Mouse (Mus musculus): Measurements from ENCODE around the gene Rap1gap. TPM values are rescaled to one million over a fixed set of nuclear protein-coding genes. Genes with fewer than 3 reads are reported as not detected.

Rap1gap gene
- polyA plus RNA-seq, 1 experiment from 2014 or later, result 10.0 TPM

GRCm38 (mm10) chr4:137762886-137763285, 98.4 kb downstream of the Rap1gap start:
- no peaks in the 10 kb centered on the region for H3K27me3 ChIP-seq (ENCODE audit: control insufficient read depth, insufficient read depth, low read length)
- no peaks in the 10 kb centered on the region for H3K9me3 ChIP-seq (ENCODE audit: control insufficient read depth, low read length)
- ATAC-seq (ENCODE audit: insufficient read depth, low FRiP score, low TSS enrichment), result no peak
- no peak overlapping the region for H3K9ac ChIP-seq (ENCODE audit: low read length)
- no peak for DNase-seq (ENCODE audit: low spot score)
- no peaks in the 10 kb centered on the region for H3K36me3 ChIP-seq (ENCODE audit: control insufficient read depth, insufficient read depth, low read length)
- no peak overlapping the region for H3K4me3 ChIP-seq (ENCODE audit: low read depth, low read length)
- 80% methylated on average over 9 of the region's 9 CpGs for WGBS
- peaks cover 13% of the 10 kb centered on the region for H3K4me1 ChIP-seq (ENCODE audit: control insufficient read depth, insufficient read depth, low read length)
- no peak overlapping the region for H3K27ac ChIP-seq (ENCODE audit: low read depth, low read length)
- H3K4me2 ChIP-seq (ENCODE audit: low read depth), result no peak overlapping the region

GRCm38 (mm10) chr4:137763920-137764495, 99.5 kb downstream of the Rap1gap start:
- no peak for ATAC-seq (ENCODE audit: insufficient read depth, low FRiP score, low TSS enrichment)
- 73% methylated on average over 8 of the region's 8 CpGs for WGBS
- no peak for DNase-seq (ENCODE audit: low spot score)
- no peaks in the 10 kb centered on the region for H3K36me3 ChIP-seq (ENCODE audit: control insufficient read depth, insufficient read depth, low read length)
- H3K4me1 ChIP-seq (ENCODE audit: control insufficient read depth, insufficient read depth, low read length), result peaks cover 13% of the 10 kb centered on the region
- H3K27ac ChIP-seq (ENCODE audit: low read depth, low read length), result no peak overlapping the region
- no peaks in the 10 kb centered on the region for H3K9me3 ChIP-seq (ENCODE audit: control insufficient read depth, low read length)
- no peak overlapping the region for H3K4me2 ChIP-seq (ENCODE audit: low read depth)
- no peak overlapping the region for H3K4me3 ChIP-seq (ENCODE audit: low read depth, low read length)
- no peaks in the 10 kb centered on the region for H3K27me3 ChIP-seq (ENCODE audit: control insufficient read depth, insufficient read depth, low read length)
- no peak overlapping the region for H3K9ac ChIP-seq (ENCODE audit: low read length)

GRCm38 (mm10) chr4:137764621-137765020, 100.1 kb downstream of the Rap1gap start:
- Histone ChIP-seq H3K27me3 (ENCODE audit: control insufficient read depth, insufficient read depth, low read length) (no peaks in the 10 kb centered on the region), H3K27ac (ENCODE audit: low read depth, low read length) (no peak overlapping the region), H3K9ac (ENCODE audit: low read length) (no peak overlapping the region), H3K9me3 (ENCODE audit: control insufficient read depth, low read length) (no peaks in the 10 kb centered on the region), H3K4me2 (ENCODE audit: low read depth) (no peak overlapping the region), H3K36me3 (ENCODE audit: control insufficient read depth, insufficient read depth, low read length) (no peaks in the 10 kb centered on the region), H3K4me3 (ENCODE audit: low read depth, low read length) (no peak overlapping the region), H3K4me1 (ENCODE audit: control insufficient read depth, insufficient read depth, low read length) (peaks cover 13% of the 10 kb centered on the region)
- DNase-seq (ENCODE audit: low spot score) (no peak), ATAC-seq (ENCODE audit: insufficient read depth, low FRiP score, low TSS enrichment) (no peak)
- 78% methylated on average over 3 of the region's 3 CpGs for WGBS

GRCm38 (mm10) chr4:137765554-137765971, 101.0 kb downstream of the Rap1gap start:
- peak overlapping the region; percentile 39; the same call in 1 of the 2 replicates for H3K9ac ChIP-seq (ENCODE audit: low read length)
- ATAC-seq (ENCODE audit: insufficient read depth, low FRiP score, low TSS enrichment), result peak; percentile 81
- DNase-seq (ENCODE audit: low spot score), result peak; percentile 69
- H3K27me3 ChIP-seq (ENCODE audit: control insufficient read depth, insufficient read depth, low read length), result no peaks in the 10 kb centered on the region
- no peak overlapping the region for H3K4me2 ChIP-seq (ENCODE audit: low read depth)
- H3K9me3 ChIP-seq (ENCODE audit: control insufficient read depth, low read length), result no peaks in the 10 kb centered on the region
- H3K36me3 ChIP-seq (ENCODE audit: control insufficient read depth, insufficient read depth, low read length), result no peaks in the 10 kb centered on the region
- H3K4me3 ChIP-seq (ENCODE audit: low read depth, low read length), result no peak overlapping the region
- H3K4me1 ChIP-seq (ENCODE audit: control insufficient read depth, insufficient read depth, low read length), result peaks cover 13% of the 10 kb centered on the region
- 49% methylated on average over 7 of the region's 7 CpGs for WGBS
- H3K27ac ChIP-seq (ENCODE audit: low read depth, low read length), result peak overlapping the region; percentile 72

- DNase-seq (ENCODE audit: low spot score), result no peak
- 44% methylated on average over 5 of the region's 5 CpGs for WGBS
- H3K36me3 ChIP-seq (ENCODE audit: control insufficient read depth, insufficient read depth, low read length), result no peaks in the 10 kb centered on the region
- H3K9ac ChIP-seq (ENCODE audit: low read length), result no peak overlapping the region
- no peak for ATAC-seq (ENCODE audit: insufficient read depth, low FRiP score, low TSS enrichment)
- no peaks in the 10 kb centered on the region for H3K27me3 ChIP-seq (ENCODE audit: control insufficient read depth, insufficient read depth, low read length)
- H3K27ac ChIP-seq (ENCODE audit: low read depth, low read length), result no peak overlapping the region
- H3K9me3 ChIP-seq (ENCODE audit: control insufficient read depth, low read length), result no peaks in the 10 kb centered on the region
- peaks cover 13% of the 10 kb centered on the region for H3K4me1 ChIP-seq (ENCODE audit: control insufficient read depth, insufficient read depth, low read length)
- H3K4me2 ChIP-seq (ENCODE audit: low read depth), result no peak overlapping the region
- no peak overlapping the region for H3K4me3 ChIP-seq (ENCODE audit: low read depth, low read length)
Measured at GRCm38 (mm10) chr4:137766365-137766764, 101.8 kb downstream of the Rap1gap start.

GRCm38 (mm10) chr4:137768381-137768780, 103.9 kb downstream of the Rap1gap start:
- Histone ChIP-seq H3K27ac (ENCODE audit: low read depth, low read length) (no peak overlapping the region), H3K27me3 (ENCODE audit: control insufficient read depth, insufficient read depth, low read length) (no peaks in the 10 kb centered on the region), H3K36me3 (ENCODE audit: control insufficient read depth, insufficient read depth, low read length) (no peaks in the 10 kb centered on the region), H3K4me3 (ENCODE audit: low read depth, low read length) (no peak overlapping the region), H3K9ac (ENCODE audit: low read length) (no peak overlapping the region), H3K4me2 (ENCODE audit: low read depth) (no peak overlapping the region), H3K9me3 (ENCODE audit: control insufficient read depth, low read length) (no peaks in the 10 kb centered on the region), H3K4me1 (ENCODE audit: control insufficient read depth, insufficient read depth, low read length) (peaks cover 13% of the 10 kb centered on the region)
- ATAC-seq (ENCODE audit: insufficient read depth, low FRiP score, low TSS enrichment) (no peak), DNase-seq (ENCODE audit: low spot score) (no peak)
- WGBS, result 61% methylated on average over 5 of the region's 5 CpGs

- Histone ChIP-seq H3K27me3 (ENCODE audit: control insufficient read depth, insufficient read depth, low read length) (no peaks in the 10 kb centered on the region), H3K4me1 (ENCODE audit: control insufficient read depth, insufficient read depth, low read length) (peaks cover 13% of the 10 kb centered on the region), H3K4me2 (ENCODE audit: low read depth) (no peak overlapping the region), H3K36me3 (ENCODE audit: control insufficient read depth, insufficient read depth, low read length) (no peaks in the 10 kb centered on the region), H3K4me3 (ENCODE audit: low read depth, low read length) (no peak overlapping the region), H3K9me3 (ENCODE audit: control insufficient read depth, low read length) (no peaks in the 10 kb centered on the region), H3K27ac (ENCODE audit: low read depth, low read length) (no peak overlapping the region), H3K9ac (ENCODE audit: low read length) (no peak overlapping the region)
- DNase-seq (ENCODE audit: low spot score) (no peak), ATAC-seq (ENCODE audit: insufficient read depth, low FRiP score, low TSS enrichment) (no peak)
- 82% methylated on average over 6 of the region's 6 CpGs for WGBS
Measured at GRCm38 (mm10) chr4:137768831-137769230, 104.3 kb downstream of the Rap1gap start.

GRCm38 (mm10) chr4:137769635-137770034, 105.1 kb downstream of the Rap1gap start:
- ATAC-seq (ENCODE audit: insufficient read depth, low FRiP score, low TSS enrichment), result no peak
- Histone ChIP-seq H3K27ac (ENCODE audit: low read depth, low read length) (no peak overlapping the region), H3K4me2 (ENCODE audit: low read depth) (no peak overlapping the region), H3K4me3 (ENCODE audit: low read depth, low read length) (no peak overlapping the region), H3K27me3 (ENCODE audit: control insufficient read depth, insufficient read depth, low read length) (no peaks in the 10 kb centered on the region), H3K4me1 (ENCODE audit: control insufficient read depth, insufficient read depth, low read length) (peaks cover 13% of the 10 kb centered on the region), H3K9ac (ENCODE audit: low read length) (0 out of 2 replicates have a peak overlapping the region, but pooled peaks have one; percentile 18), H3K9me3 (ENCODE audit: control insufficient read depth, low read length) (no peaks in the 10 kb centered on the region), H3K36me3 (ENCODE audit: control insufficient read depth, insufficient read depth, low read length) (no peaks in the 10 kb centered on the region)
- 63% methylated on average over 7 of the region's 7 CpGs for WGBS
- no peak for DNase-seq (ENCODE audit: low spot score)

GRCm38 (mm10) chr4:137770901-137771612, 106.5 kb downstream of the Rap1gap start:
- Histone ChIP-seq H3K9me3 (ENCODE audit: control insufficient read depth, low read length) (no peaks in the 10 kb centered on the region), H3K4me3 (ENCODE audit: low read depth, low read length) (no peak overlapping the region), H3K36me3 (ENCODE audit: control insufficient read depth, insufficient read depth, low read length) (no peaks in the 10 kb centered on the region), H3K4me2 (ENCODE audit: low read depth) (no peak overlapping the region), H3K9ac (ENCODE audit: low read length) (no peak overlapping the region), H3K4me1 (ENCODE audit: control insufficient read depth, insufficient read depth, low read length) (peaks cover 3% of the 10 kb centered on the region), H3K27me3 (ENCODE audit: control insufficient read depth, insufficient read depth, low read length) (no peaks in the 10 kb centered on the region), H3K27ac (ENCODE audit: low read depth, low read length) (no peak overlapping the region)
- ATAC-seq (ENCODE audit: insufficient read depth, low FRiP score, low TSS enrichment) (no peak), DNase-seq (ENCODE audit: low spot score) (no peak)
- WGBS, result 71% methylated on average over 14 of the region's 14 CpGs
